Mouse (Mus musculus): Measurements from ENCODE around the gene Hoxd11. TPM values are rescaled to one million over a fixed set of nuclear protein-coding genes. Genes with fewer than 3 reads are reported as not detected.

Hoxd11 gene
- total RNA-seq, 2 experiments from 2014 or later = not detected

DNA sequence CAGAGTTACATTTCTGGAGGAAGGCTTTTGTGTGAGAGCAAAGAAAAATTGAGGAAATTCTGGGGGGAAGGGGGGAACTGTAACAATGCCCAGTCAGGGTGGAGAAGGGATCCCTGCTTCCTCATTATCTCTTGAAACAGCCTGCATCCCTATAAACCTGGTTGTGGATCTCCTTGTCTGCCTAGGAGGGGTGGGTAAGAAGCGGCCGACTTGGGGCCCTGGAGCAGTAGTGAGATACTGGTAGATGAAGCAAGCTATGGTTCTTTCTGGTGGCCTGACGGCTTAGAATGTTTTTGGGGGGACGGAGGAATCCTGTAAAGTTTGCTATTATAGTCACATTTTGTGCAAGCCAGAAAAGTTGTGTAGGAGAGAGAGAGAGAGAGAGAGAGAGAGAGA, 14.1 kb downstream of the Hoxd11 start:
- DNase-seq (ENCODE audit: low spot score in 2 of 2) = no peak

GRCm38 (mm10) chr2:74694066-74694465, 14.7 kb downstream of the Hoxd11 start:
- DNase-seq (ENCODE audit: low spot score in 2 of 2) = no peak

GRCm38 (mm10) chr2:74695383-74695782, 16.0 kb downstream of the Hoxd11 start:
- DNase-seq (ENCODE audit: low spot score in 2 of 2) = no peak

DNA sequence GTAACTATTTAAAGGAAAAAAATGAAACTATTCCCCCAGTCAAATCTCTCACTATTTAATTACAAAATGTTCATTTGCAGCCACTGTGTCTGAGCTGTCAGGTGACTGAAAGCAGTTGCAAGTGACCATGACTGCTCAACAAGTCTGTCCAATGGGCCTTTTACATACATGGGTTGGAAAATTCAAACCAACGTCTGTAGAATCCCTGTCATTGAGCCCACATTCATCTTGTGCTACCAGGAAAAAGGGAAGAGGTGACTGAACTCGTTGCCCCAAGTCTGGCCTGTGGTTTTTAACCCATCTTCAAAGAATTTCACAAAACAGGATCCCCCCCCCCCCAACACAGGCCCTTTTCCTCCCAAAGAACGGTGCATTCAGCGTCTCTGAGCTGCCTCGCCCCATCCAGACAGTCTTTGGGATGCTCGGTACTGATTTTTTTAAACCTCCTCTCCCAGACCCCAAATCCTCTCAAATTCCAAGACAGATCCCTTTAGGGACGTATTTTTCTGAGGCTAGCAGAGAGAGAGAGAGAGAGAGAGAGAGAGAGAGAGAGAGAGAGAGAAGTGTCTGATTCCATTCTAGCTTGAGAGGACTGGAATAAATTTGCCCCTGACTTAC, 16.6 kb downstream of the Hoxd11 start:
- no peak for DNase-seq (ENCODE audit: low spot score in 2 of 2)

DNA sequence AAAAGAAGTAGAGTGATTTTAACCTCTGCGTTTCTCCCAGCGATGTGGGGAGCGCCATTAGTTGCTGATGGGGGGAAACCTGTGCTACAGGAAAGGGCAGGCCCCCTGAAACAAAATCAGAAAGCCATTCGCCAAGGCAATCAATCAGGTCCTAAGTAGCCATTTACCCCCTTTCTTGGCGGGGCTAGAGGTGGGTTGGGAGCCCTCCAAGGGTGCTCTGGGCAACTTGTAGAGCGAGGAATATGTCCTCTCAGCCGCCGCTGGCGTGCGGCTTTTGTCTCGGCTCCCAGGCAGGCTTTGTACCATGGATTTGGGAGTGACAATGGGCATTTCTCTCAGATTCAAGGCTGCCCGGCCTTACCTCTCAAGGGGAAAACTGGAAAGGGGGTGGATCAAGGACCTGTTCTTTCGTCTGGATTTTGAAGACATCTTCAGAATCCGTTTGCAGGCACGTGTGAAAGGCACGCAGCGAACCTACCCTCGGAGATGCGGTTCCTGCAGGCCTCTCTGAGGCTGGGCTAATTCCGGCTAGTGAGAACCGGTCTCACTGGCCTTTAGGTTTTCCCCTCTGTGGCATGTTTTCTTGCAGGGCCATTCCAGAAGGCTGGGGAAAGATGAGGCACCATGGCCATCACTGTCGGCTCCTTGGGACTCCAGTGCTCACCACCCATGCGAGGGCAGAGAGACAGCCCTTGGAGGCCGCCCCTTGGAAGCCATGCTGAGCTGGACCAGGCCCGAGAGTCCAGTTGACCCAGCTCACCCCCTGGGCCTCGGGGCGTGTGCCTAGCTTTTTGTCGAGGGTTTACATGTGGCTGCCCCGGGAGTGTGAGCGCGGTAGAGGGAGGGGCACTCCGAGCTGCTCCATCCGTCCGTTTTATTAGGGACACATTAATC, 17.3 kb downstream of the Hoxd11 start:
- no peak for DNase-seq (ENCODE audit: low spot score in 2 of 2)

DNA sequence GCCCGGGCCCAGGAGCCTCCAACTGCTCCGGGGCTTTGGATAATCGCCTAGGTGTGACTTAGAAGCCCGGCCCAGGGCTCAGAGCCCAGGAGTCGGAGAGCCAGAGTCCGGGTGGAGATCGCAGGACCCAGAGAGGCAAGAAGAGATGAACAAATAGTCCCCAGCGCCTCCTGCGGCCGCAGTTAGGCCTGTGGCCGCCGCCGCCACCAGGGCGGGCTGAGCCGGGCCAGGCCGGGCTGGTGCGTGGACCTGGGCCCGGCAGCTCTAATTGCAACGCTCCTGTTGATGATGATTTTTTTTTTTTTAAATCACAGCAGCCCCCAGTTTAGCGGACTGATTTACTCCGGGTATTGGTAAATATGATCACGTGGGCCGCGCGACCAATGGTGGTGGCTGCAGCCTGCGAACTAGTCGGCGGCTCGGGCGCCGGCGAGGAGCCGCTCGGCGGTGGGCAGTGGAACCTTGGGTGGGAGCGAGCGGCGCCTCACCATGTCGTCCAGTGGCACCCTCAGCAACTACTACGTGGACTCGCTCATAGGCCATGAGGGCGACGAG, 18.3 kb downstream of the Hoxd11 start, which contains the start of gene Hoxd9:
TSS of gene Hoxd9 (plus strand) at position 161 of the 555 bp plus-strand sequence.
- DNase-seq (ENCODE audit: low spot score in 2 of 2) = no peak

- DNase-seq (ENCODE audit: low spot score in 2 of 2) = no peak
Measured at GRCm38 (mm10) chr2:74698201-74699052, 19.1 kb downstream of the Hoxd11 start.

GRCm38 (mm10) chr2:74699053-74699430, 19.7 kb downstream of the Hoxd11 start:
- no peak for DNase-seq (ENCODE audit: low spot score in 2 of 2)

DNA sequence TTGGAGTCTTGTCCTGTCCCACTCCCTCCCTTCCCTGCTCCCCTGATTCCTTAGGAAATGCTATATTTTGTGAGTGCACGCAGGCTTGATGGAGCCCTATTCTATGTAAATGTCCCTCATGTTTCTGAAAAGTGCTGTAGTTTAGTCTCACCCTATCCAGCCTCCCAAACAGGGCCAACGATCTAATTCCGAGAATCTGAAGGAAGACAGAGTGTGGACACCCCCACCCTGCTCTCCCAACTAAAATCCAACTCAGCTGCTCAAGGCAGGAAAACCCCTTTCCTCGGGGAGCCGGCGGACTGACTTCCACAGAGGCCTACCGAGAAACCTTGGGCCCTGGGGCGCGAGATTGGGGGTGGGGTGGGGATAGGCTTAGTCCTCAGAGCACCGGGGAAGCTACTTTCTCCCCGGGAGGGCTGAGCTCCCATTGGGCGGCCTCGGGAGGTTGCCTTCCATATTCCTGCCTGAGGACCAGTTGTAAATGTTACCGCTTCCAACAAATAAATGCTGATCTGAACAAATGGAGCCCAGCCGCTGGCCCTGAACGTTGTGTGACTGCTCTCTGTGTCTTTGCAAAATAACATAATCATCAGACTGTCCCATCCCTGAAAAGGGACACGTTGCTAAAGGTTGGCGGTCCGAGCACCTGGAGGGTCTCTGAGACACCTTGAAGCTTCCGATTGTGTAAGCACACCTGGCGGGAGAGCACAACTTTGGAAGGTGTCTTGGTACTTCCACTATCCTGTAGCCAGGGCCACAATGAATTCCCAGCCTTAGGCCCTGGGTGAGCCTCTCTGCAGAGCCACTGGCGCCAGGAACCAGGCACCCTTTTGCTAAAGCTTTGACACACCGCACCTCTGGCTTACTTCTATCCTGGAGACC, 20.5 kb downstream of the Hoxd11 start:
- DNase-seq (ENCODE audit: low spot score in 2 of 2) = no peak

DNA sequence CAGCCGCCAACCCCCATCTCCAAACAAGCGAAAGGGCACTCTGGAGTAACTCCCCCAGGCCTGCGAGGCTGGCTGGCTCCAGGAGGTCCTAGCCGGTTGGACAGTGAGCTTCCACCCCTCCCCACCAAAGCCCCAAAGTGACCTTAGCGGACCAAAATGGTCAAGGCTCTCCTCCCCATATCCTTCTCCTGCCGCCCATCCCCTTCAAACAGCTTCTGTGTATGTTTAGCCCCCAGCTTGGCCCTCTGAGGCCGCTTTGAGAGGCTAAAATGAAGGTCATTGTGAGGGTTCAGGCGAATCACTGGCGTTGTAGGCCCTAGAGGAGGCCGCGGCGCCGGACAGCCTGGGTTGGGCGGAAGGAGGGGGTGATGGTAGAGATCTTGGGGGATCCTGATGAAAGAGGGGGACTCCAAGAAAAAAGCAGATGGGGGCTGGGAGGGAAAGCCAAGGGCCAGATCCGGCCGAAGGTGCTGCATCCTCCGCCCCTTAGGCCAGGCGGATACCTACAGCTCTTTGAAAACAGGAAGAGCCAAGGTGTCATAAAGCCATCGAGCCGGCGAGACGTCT, 21.3 kb downstream of the Hoxd11 start:
- DNase-seq (ENCODE audit: low spot score in 2 of 2) = no peak

- peak; percentile 88 to 89 for DNase-seq (ENCODE audit: low spot score in 2 of 2)
Measured at GRCm38 (mm10) chr2:74701949-74702819, 22.8 kb downstream of the Hoxd11 start.

- no peak for DNase-seq (ENCODE audit: low spot score in 2 of 2)
Measured at GRCm38 (mm10) chr2:74702820-74703219, 23.5 kb downstream of the Hoxd11 start.

GRCm38 (mm10) chr2:74703317-74703716, 24.0 kb downstream of the Hoxd11 start:
- DNase-seq (ENCODE audit: low spot score in 2 of 2) = no peak

GRCm38 (mm10) chr2:74703720-74704392, 24.5 kb downstream of the Hoxd11 start:
- DNase-seq (ENCODE audit: low spot score in 2 of 2) = no peak

DNA sequence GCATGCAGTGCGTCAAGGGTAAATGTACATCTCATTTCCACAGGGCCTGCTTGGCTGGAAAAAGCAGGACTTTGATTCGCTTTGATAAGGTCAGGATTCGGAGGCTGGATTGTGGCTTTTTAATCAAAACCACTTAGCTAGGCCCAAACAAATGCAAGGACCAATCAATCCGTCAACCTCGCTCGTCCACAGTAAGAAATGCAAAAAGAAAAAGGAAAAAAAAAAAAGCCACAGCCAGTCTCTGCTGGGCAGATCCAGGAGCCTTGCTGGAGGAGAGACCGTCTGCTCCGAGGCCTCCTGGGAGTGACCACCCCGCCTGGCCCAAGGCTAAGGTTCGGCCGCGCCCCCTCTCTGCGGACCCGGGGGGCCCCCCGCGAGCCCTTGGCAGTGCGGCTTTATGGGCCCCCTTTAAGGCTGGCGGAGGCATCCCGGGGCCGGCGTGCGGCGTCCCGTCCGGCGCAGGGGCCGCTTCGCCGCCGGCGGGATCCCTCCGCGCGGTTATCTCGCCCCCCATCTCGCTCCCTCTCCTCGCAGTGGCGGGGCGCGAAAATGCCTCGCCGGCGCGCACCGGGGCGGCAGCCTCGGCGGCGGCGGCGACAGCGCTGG, 25.1 kb downstream of the Hoxd11 start, which contains the start of gene Hoxd8:
TSS of gene Hoxd8 (plus strand) at position 223 of the 606 bp plus-strand sequence.
- no peak for DNase-seq (ENCODE audit: low spot score in 2 of 2)

DNA sequence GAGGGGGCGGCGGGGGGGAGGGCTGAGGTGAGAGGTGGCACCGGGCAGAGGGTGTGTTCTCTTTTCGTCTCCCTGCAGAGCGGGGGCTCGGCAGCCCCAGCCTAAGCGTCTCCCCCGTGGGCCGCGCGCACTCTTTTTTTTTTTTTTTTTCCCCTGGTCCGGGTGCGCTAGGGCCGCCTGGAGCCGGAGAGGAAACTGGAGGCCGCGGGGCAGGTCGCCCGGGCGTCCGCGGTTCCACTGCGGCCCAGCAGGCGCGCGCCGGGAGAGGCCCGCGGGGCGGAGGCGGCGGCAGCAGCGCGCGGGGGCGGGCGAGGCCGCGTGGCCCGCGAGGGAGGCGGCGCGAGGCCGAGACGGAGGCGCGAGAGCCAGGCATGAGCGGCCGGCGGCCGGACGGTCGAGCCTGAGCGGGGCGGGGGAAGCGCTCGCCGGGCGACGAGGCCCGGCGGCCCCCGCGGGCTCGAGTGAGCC, 25.7 kb downstream of the Hoxd11 start:
- DNase-seq (ENCODE audit: low spot score in 2 of 2) = no peak

DNA sequence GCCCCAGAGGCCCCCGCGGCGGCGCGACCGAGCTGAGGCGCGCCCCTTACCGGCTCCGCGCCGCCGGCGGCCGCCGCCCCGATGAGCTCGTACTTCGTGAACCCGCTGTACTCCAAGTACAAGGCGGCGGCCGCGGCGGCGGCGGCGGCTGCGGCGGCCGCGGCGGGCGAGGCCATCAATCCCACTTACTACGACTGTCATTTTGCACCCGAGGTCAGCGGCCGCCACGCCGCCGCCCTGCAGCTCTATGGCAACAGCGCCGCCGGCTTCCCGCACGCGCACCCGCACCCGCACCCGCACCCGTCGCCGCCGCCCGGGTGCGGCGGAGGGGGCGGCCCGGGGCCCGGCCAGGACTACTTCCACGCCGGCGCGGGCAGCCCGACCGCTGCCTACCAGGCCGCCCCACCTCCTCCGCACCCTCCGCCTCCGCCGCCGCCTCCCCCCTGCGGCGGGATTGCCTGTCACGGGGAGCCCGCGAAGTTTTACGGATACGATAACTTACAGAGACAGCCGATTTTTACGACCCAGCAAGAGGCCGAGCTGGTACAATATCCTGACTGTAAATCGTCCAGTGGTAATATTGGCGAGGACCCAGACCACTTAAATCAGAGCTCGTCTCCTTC, 26.2 kb downstream of the Hoxd11 start:
- no peak for DNase-seq (ENCODE audit: low spot score in 2 of 2)
